Mouse (Mus musculus) kidney, adult 2 months (tissue): ENCODE data around the gene Ccl12. TPM values are rescaled to one million over a fixed set of nuclear protein-coding genes. Genes with fewer than 3 reads are reported as not detected.

ENCODE experiments used
- DNase-seq: peaks from one replicate; pipeline ENCODE4 v3.0.0; 2021
- H3K27ac ChIP-seq: fragments of 200-500 bp; 2 replicates; pipeline ENCODE4 v1.5.1; 2012; ENCODE audit warnings: low read depth, low read length, control low read depth, inconsistent platforms; ENCODE audit not compliant: insufficient read depth
- H3K27me3 ChIP-seq: fragments of 200-500 bp; replicated peaks from 2 replicates; pipeline ENCODE4 v1.6.1; 2012; ENCODE audit warnings: mild to moderate bottlenecking, moderate library complexity, low read length, inconsistent platforms; ENCODE audit not compliant: control insufficient read depth, insufficient read depth
- H3K36me3 ChIP-seq: fragments of 200-500 bp; 2 replicates; pipeline ENCODE4 v1.6.1; 2012; ENCODE audit warnings: mild to moderate bottlenecking, moderate library complexity, low read length, inconsistent platforms; ENCODE audit not compliant: control insufficient read depth, insufficient read depth
- H3K4me1 ChIP-seq: fragments of 200-500 bp; 2 replicates; pipeline ENCODE4 v1.6.1; 2011; ENCODE audit warnings: low read length; ENCODE audit not compliant: control insufficient read depth, insufficient read depth
- H3K4me3 ChIP-seq: fragments of 200-500 bp; 2 replicates; pipeline ENCODE4 v1.5.1; 2011; ENCODE audit warnings: mild to moderate bottlenecking, low read depth, low read length, control low read depth; ENCODE audit not compliant: insufficient read depth
- CTCF ChIP-seq: fragments of 200-500 bp; conservative IDR thresholded peaks from 2 replicates; pipeline ENCODE4 v1.5.1; 2011; ENCODE audit warnings: low read depth, mild to moderate bottlenecking, control low read depth, low read length, moderate library complexity, mixed read lengths; ENCODE audit not compliant: insufficient read depth, insufficient read length
- POLR2A ChIP-seq: fragments of 200-500 bp; IDR thresholded peaks from one replicate; pipeline ENCODE4 v1.6.1; 2011; ENCODE audit warnings: low read depth, low read length, control low read depth
- WGBS: fragments of 180-500 bp; shearing (Covaris S2); methylation state at CpG from one replicate; pipeline ENCODE4 v1.1.7; 2018; 5-methylcytosine and 5-hydroxymethylcytosine counted together
- polyA plus RNA-seq: library from polyadenylated mRNA; depleted of rRNA; stranded (reverse); fragments of >200 nt; gene quantifications from 2 replicates; pipeline ENCODE4 v1.2.3, GENCODE M21; 2012; rRNA removed

Gene Ccl12
- polyA plus RNA-seq, 1 experiment: 2.3 TPM

DNA sequence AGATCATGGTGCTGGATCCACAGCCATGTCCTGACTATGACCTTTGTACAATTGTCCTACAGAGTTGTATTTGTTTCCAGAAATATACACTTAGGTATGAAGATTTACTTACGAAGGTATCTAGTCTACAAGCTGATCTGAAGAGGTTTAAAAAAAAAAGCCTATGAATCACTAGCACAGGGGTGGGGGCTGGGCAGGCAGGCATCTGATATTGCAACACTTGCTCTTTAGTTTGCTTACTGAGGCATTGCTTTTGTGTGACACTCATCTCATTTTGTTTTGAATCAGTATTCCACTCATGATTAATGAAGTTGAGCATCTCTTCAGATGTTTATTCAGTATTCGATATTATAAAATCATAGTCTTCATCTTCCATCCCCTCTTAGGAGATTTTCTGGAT is 34.6 kb downstream of the Ccl12 start:
- Histone ChIP-seq H3K4me3 (no peak overlapping the region), H3K27me3 (no peaks in the 10 kb centered on the region), H3K27ac (no peak overlapping the region), H3K4me1 (no peaks in the 10 kb centered on the region), H3K36me3 (no peaks in the 10 kb centered on the region)
- TF ChIP-seq CTCF: no peak
- no peak for TF ChIP-seq POLR2A
- DNase-seq: no peak
- WGBS: 74% methylated on average over 2 of the region's 2 CpGs

GRCm38 (mm10) chr11:82139492-82140094 is 37.9 kb downstream of the Ccl12 start:
- Histone ChIP-seq H3K4me3 (no peak overlapping the region), H3K4me1 (no peaks in the 10 kb centered on the region), H3K27me3 (no peaks in the 10 kb centered on the region), H3K27ac (no peak overlapping the region), H3K36me3 (no peaks in the 10 kb centered on the region)
- no peak for DNase-seq
- WGBS: 20% methylated on average over 7 of the region's 7 CpGs
- TF ChIP-seq POLR2A (no peak), CTCF (no peak)

Other genes starting within 250 kb of the Ccl12 start
- not detected in 2 replicates for gene 5530401A14Rik, start 241.2 kb upstream of the Ccl12 start, polyA plus RNA-seq
- gene Asic2, start 133.4 kb upstream of the Ccl12 start, polyA plus RNA-seq: 0.75 and 1.1 TPM in 2 replicates
- 3.4 and 4.2 TPM in 2 replicates for gene Ccl2, start 66.3 kb upstream of the Ccl12 start, polyA plus RNA-seq
- gene Gm17268, start 63.3 kb upstream of the Ccl12 start, polyA plus RNA-seq: not detected in 2 replicates
- 0.16 and 0.27 TPM in 2 replicates for gene Ccl7, start 56.1 kb upstream of the Ccl12 start, polyA plus RNA-seq
- gene Ccl11, start 44.0 kb upstream of the Ccl12 start, polyA plus RNA-seq: 2.3 and 2.4 TPM in 2 replicates
- 1.7 and 6.7 TPM in 2 replicates for gene Ccl8, start 13.3 kb downstream of the Ccl12 start, polyA plus RNA-seq
- not detected in 2 replicates for gene Ccl1, start 203.8 kb downstream of the Ccl12 start, polyA plus RNA-seq